Mouse (Mus musculus) cerebellum, adult 2 months (tissue): ENCODE results near the gene Apobec3. TPM values are rescaled to one million over a fixed set of nuclear protein-coding genes. Genes with fewer than 3 reads are reported as not detected.

Experiments used
- DNase-seq, 2 experiments: peaks; one replicate each; pipeline ENCODE4 v3.0.0; 2021
- H3K27ac ChIP-seq: fragments of 200-500 bp; 2 replicates; pipeline ENCODE4 v1.5.1; 2012; ENCODE audit warnings: low read length, control low read depth, inconsistent platforms; ENCODE audit not compliant: insufficient read depth
- H3K27me3 ChIP-seq: fragments of 200-500 bp; 2 replicates; pipeline ENCODE4 v1.6.1; 2012; ENCODE audit warnings: inconsistent platforms, mild to moderate bottlenecking, low read length, moderate library complexity; ENCODE audit not compliant: control insufficient read depth, insufficient read depth
- H3K4me1 ChIP-seq: fragments of 200-500 bp; 2 replicates; pipeline ENCODE4 v1.6.1; 2011; ENCODE audit warnings: low read length; ENCODE audit not compliant: control insufficient read depth, insufficient read depth
- H3K4me3 ChIP-seq: fragments of 200-500 bp; replicated peaks from 2 replicates; pipeline ENCODE3; 2011; ENCODE audit warnings: mild to moderate bottlenecking, low read depth, low read length, control low read depth; ENCODE audit not compliant: insufficient read depth
- CTCF ChIP-seq: fragments of 200-500 bp; IDR thresholded peaks from 2 replicates; pipeline ENCODE4 v1.5.1; 2011; ENCODE audit warnings: low read depth, mild to moderate bottlenecking, control low read depth, low read length, moderate library complexity, borderline replicate concordance; ENCODE audit not compliant: insufficient read depth
- POLR2A ChIP-seq: fragments of 200-500 bp; IDR thresholded peaks from 2 replicates; pipeline ENCODE4 v1.6.1; 2011; ENCODE audit warnings: low read length, control low read depth, borderline replicate concordance; ENCODE audit not compliant: insufficient read depth
- WGBS: fragments of 180-500 bp; shearing (Covaris S2); methylation state at CpG from one replicate; pipeline ENCODE4 v1.1.7; 2018; 5-methylcytosine and 5-hydroxymethylcytosine counted together
- polyA plus RNA-seq: library from polyadenylated mRNA; depleted of rRNA; stranded (reverse); fragments of >200 nt; gene quantifications from 2 replicates; pipeline ENCODE4 v1.2.3, GENCODE M21; 2012

Gene Apobec3
- polyA plus RNA-seq, 1 experiment = 3.6 TPM

- Histone ChIP-seq H3K4me1 (peaks cover 8% of the 10 kb centered on the region), H3K27me3 (no peaks in the 10 kb centered on the region), H3K4me3 (peak overlapping the region; percentile 51), H3K27ac (peak overlapping the region; percentile 51)
- DNase-seq = peak; percentile 78 to 80
- TF ChIP-seq CTCF = peak; percentile 86
- no peak for TF ChIP-seq POLR2A
- 3% methylated on average over 24 of the region's 24 CpGs for WGBS
These were observed 59.0 kb downstream of the Apobec3 start for GRCm38 (mm10) chr15:79950250-79951025.

GRCm38 (mm10) chr15:79951226-79951625 is 59.8 kb downstream of the Apobec3 start:
- DNase-seq = no peak
- Histone ChIP-seq H3K4me3 (no peak overlapping the region), H3K27me3 (no peaks in the 10 kb centered on the region), H3K4me1 (peaks cover 8% of the 10 kb centered on the region), H3K27ac (no peak overlapping the region)
- no peak for TF ChIP-seq POLR2A
- TF ChIP-seq CTCF = no peak
- 88% methylated on average over 6 of the region's 6 CpGs for WGBS

DNA sequence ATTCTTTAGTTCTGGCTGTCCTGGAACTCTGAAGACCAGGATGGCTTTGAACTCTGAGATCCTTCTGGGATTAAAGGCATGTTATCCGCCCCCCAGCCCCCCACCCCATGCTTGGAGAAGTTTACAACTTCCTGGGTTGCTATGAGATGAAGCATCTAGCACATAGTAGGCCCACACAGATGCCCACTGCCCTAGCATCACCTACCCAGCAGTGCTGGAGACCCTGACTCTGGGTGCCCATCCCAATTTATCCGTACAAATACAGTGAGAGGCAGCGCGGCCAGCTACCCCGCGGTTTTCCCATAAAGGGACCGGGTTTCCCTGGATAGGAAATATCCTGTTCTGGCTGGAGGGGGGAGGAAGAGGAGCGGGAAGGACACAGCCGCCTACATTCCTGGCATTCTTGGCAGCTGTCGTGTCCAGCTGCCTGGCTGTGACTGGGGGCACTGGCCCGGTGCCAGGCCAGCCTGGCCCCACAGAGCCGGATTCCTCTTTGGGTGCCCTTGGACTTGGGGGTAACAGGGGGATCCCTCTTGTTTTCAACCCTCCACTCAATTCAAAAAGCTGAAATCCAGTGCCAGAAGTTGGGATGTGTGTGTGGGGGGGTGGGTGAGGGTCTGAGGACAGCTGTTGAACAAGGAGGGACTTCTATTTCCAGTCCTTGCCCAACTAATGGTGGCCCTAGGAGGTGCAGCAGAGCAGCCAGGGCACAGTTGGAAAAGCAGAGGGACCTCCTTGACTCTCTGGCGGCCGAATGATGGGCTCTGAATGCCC is 60.5 kb downstream of the Apobec3 start:
- no peak for DNase-seq
- no peak for TF ChIP-seq CTCF
- no peaks in the 10 kb centered on the region for H3K27me3 ChIP-seq
- WGBS = 34% methylated on average over 14 of the region's 14 CpGs
- peaks cover 8% of the 10 kb centered on the region for H3K4me1 ChIP-seq
- no peak overlapping the region for H3K4me3 ChIP-seq
- H3K27ac ChIP-seq = no peak overlapping the region

DNA sequence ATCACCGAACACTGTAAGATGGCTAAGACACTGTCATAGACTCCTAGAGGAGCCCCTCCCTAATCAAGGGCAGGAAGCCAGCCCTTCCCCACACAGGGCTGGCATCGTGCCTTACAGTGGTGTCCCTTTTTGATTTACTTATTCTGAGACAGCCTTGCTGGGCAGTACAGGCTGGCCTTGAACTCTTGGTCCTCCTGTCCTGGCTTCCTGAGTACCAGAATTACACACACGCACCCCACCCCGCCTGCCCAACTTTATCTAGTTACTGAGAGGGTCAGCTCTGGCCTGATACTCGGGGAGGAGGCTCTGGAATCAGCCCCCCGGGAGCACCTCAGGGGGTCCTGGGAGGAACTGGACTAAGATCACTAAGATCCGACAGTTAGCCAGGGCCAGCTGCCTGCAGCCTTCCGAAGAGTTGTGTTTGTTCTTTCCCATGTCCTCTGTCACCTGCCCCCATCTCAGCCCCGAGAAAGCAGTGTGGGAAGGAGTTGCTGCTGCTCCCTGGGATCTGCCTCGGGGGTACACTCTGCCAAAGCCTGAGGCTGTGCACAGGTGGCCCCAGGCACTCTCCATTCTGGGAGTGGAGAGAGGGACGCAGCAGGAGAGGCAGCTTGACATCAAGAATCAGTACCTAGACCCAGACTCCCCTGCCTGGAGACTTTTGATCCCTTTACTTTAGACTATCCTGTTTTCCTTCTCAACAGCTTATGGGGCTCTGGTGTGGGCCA is 61.2 kb downstream of the Apobec3 start:
- WGBS = 44% methylated on average over 11 of the region's 11 CpGs
- H3K4me3 ChIP-seq = no peak overlapping the region

DNA sequence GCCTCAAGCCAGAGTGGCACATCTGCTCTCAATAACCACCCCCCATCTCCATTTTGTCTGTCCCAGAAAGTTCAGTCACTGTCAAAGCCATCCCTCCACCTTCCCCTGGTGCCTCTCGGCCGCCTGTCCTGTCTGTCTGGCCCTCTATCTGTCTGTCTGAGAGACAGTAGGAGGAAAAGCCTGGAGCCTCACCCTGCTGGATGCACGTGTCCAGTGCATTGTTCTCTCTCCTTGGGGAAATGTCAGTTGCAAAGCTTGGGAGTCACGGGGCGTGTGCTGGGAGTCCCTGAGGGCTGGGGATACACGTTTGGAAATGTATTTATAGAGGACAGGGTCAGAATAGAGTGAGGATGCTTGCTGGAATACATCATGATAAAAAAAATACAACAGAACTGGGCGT is 62.0 kb downstream of the Apobec3 start:
- 82% methylated on average over 7 of the region's 7 CpGs for WGBS

More for the DNA sequence above, 61.2 kb downstream of the Apobec3 start:
- no peak for TF ChIP-seq CTCF
- TF ChIP-seq POLR2A = no peak
- Histone ChIP-seq H3K4me1 (peaks cover 8% of the 10 kb centered on the region), H3K27me3 (no peaks in the 10 kb centered on the region), H3K27ac (no peak overlapping the region)
- DNase-seq = no peak

DNA sequence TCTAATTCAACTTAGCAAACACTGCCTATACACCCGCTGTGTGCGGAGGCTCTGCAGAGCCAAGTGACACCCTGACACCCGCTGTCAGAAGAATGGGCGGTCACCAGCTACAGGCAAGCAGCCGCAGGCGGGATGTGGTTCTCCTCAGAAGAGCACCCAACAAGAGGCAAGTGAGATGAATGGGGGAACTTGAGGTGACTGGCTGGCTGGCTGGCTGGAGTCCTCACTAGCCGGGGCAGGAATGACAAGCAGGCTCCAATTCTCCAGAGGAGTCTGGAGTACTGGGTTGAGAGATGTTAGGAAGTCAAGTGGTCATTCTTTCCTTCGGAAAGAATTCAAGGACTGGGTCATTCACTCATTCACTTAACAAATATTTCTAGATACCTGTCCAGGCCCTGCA is 65.1 kb downstream of the Apobec3 start:
- DNase-seq = no peak
- TF ChIP-seq POLR2A (no peak), CTCF (no peak)
- H3K27me3 ChIP-seq = no peaks in the 10 kb centered on the region
- H3K27ac ChIP-seq = no peak overlapping the region
- no peaks in the 10 kb centered on the region for H3K4me1 ChIP-seq
- no peak overlapping the region for H3K4me3 ChIP-seq
- 88% methylated on average over 8 of the region's 8 CpGs for WGBS

More for the DNA sequence above, 62.0 kb downstream of the Apobec3 start:
- H3K27ac ChIP-seq = no peak overlapping the region
- TF ChIP-seq CTCF (no peak), POLR2A (no peak)
- peaks cover 8% of the 10 kb centered on the region for H3K4me1 ChIP-seq
- no peak for DNase-seq
- no peaks in the 10 kb centered on the region for H3K27me3 ChIP-seq
- no peak overlapping the region for H3K4me3 ChIP-seq

- no peak for DNase-seq
- no peak overlapping the region for H3K27ac ChIP-seq
- WGBS = 54% methylated on average over 3 of the region's 3 CpGs
- H3K4me1 ChIP-seq = peaks cover 6% of the 10 kb centered on the region
- H3K27me3 ChIP-seq = no peaks in the 10 kb centered on the region
- TF ChIP-seq CTCF (no peak), POLR2A (no peak)
- H3K4me3 ChIP-seq = no peak overlapping the region
These were observed 67.0 kb downstream of the Apobec3 start for GRCm38 (mm10) chr15:79958418-79958817.
